Mouse (Mus musculus) ES-Bruce4 (cell line): ENCODE results near the gene Klhl24. TPM values are rescaled to one million over a fixed set of nuclear protein-coding genes. Genes with fewer than 3 reads are reported as not detected.
"Not testable (repeated sequence)": the region's sequence is repeated elsewhere in the genome, so short reads cannot be mapped to it uniquely, and the experiment has no call there.

Experiments
- H3K27ac ChIP-seq: 2 replicates; pipeline ENCODE4 v1.5.1; 2012; ENCODE audit warnings: low read length, inconsistent platforms; ENCODE audit not compliant: insufficient read depth
- H3K27me3 ChIP-seq: 2 replicates; pipeline ENCODE4 v1.6.1; 2012; ENCODE audit warnings: mild to moderate bottlenecking, low read length, inconsistent platforms; ENCODE audit not compliant: control insufficient read depth, poor library complexity, insufficient read depth, severe bottlenecking
- H3K36me3 ChIP-seq: 2 replicates; pipeline ENCODE4 v1.6.1; 2012; ENCODE audit warnings: inconsistent platforms, mild to moderate bottlenecking, low read length, moderate library complexity; ENCODE audit not compliant: control insufficient read depth, poor library complexity, insufficient read depth, severe bottlenecking
- H3K4me1 ChIP-seq: one replicate; pipeline ENCODE4 v1.8.1; 2011; ENCODE audit warnings: low read length; ENCODE audit not compliant: control insufficient read depth, insufficient read depth
- H3K4me3 ChIP-seq: 2 replicates; pipeline ENCODE4 v1.5.1; 2011; ENCODE audit warnings: low read depth, mild to moderate bottlenecking, low read length
- H3K9ac ChIP-seq: 2 replicates; pipeline ENCODE4 v1.6.1; 2012; ENCODE audit warnings: low read depth, mild to moderate bottlenecking, inconsistent platforms; ENCODE audit not compliant: poor library complexity, severe bottlenecking
- H3K9me3 ChIP-seq: replicated peaks from 2 replicates; pipeline ENCODE4 v1.6.1; 2012; ENCODE audit warnings: mild to moderate bottlenecking, low read length, inconsistent platforms; ENCODE audit not compliant: control insufficient read depth, poor library complexity, insufficient read depth, severe bottlenecking
- CTCF ChIP-seq: IDR thresholded peaks from one replicate; pipeline ENCODE4 v1.8.1; 2011; ENCODE audit warnings: low read depth, low read length
- EP300 ChIP-seq: IDR thresholded peaks from 2 replicates; pipeline ENCODE4 v1.6.1; 2011; ENCODE audit warnings: low read depth, low read length; ENCODE audit not compliant: insufficient read depth
- POLR2A ChIP-seq: IDR thresholded peaks from one replicate; pipeline ENCODE4 v1.8.1; 2011; ENCODE audit warnings: low read length; ENCODE audit not compliant: insufficient read depth
- polyA plus RNA-seq: library from polyadenylated mRNA; stranded (reverse); fragments of >200 nt; gene quantifications from 2 replicates; pipeline ENCODE4 v1.2.4, GENCODE M21; 2011; ENCODE audit warnings: low read depth; ENCODE audit not compliant: missing spikeins, insufficient read depth, insufficient read length

Klhl24 gene
- polyA plus RNA-seq, 1 experiment = 113 TPM

- peaks cover 9% of the 10 kb centered on the region for H3K9me3 ChIP-seq
- no peaks in the 10 kb centered on the region for H3K27me3 ChIP-seq
- H3K36me3 ChIP-seq = peaks cover 2% of the 10 kb centered on the region
- no peak overlapping the region for H3K4me3 ChIP-seq
- no peaks in the 10 kb centered on the region for H3K4me1 ChIP-seq
- H3K27ac ChIP-seq = no peak overlapping the region
- 0 out of 2 replicates have a peak overlapping the region, but pooled peaks have one; percentile 26 for H3K9ac ChIP-seq
- TF ChIP-seq POLR2A (no peak), EP300 (no peak), CTCF (no peak)
Observed at GRCm38 (mm10) chr16:20098375-20098727, 1.0 kb downstream of the Klhl24 start.

- Histone ChIP-seq H3K9me3 (peaks cover 16% of the 10 kb centered on the region), H3K27me3 (no peaks in the 10 kb centered on the region), H3K4me3 (no peak overlapping the region), H3K4me1 (no peaks in the 10 kb centered on the region), H3K36me3 (peaks cover 8% of the 10 kb centered on the region), H3K9ac (no peak overlapping the region), H3K27ac (no peak overlapping the region)
- peak; percentile 18 for TF ChIP-seq CTCF
- no peak for TF ChIP-seq EP300
Observed at GRCm38 (mm10) chr16:20098866-20099629, 1.7 kb downstream of the Klhl24 start.

GRCm38 (mm10) chr16:20106996-20107395, 9.7 kb downstream of the Klhl24 start:
- TF ChIP-seq EP300 (no peak), CTCF (no peak)
- H3K36me3 ChIP-seq = peaks cover 48% of the 10 kb centered on the region

GRCm38 (mm10) chr16:20108961-20109360, 11.6 kb downstream of the Klhl24 start:
- H3K27ac ChIP-seq = no peak overlapping the region
- H3K4me3 ChIP-seq = no peak overlapping the region
- no peak overlapping the region for H3K9ac ChIP-seq
- TF ChIP-seq EP300 = no peak
- peaks cover 47% of the 10 kb centered on the region for H3K36me3 ChIP-seq
- no peaks in the 10 kb centered on the region for H3K4me1 ChIP-seq
- peaks cover 15% of the 10 kb centered on the region for H3K9me3 ChIP-seq
- H3K27me3 ChIP-seq = no peaks in the 10 kb centered on the region

More at GRCm38 (mm10) chr16:20106996-20107395, 9.7 kb downstream of the Klhl24 start:
- peaks cover 30% of the 10 kb centered on the region for H3K9me3 ChIP-seq
- no peak overlapping the region for H3K9ac ChIP-seq
- H3K27ac ChIP-seq = no peak overlapping the region
- no peaks in the 10 kb centered on the region for H3K27me3 ChIP-seq
- no peaks in the 10 kb centered on the region for H3K4me1 ChIP-seq
- H3K4me3 ChIP-seq = no peak overlapping the region

GRCm38 (mm10) chr16:20112649-20113048, 15.3 kb downstream of the Klhl24 start:
- no peaks in the 10 kb centered on the region for H3K27me3 ChIP-seq
- no peak overlapping the region for H3K9ac ChIP-seq
- H3K4me1 ChIP-seq = no peaks in the 10 kb centered on the region
- H3K27ac ChIP-seq = no peak overlapping the region
- H3K4me3 ChIP-seq = no peak overlapping the region
- peaks cover 9% of the 10 kb centered on the region for H3K9me3 ChIP-seq
- peaks cover 55% of the 10 kb centered on the region for H3K36me3 ChIP-seq
- TF ChIP-seq EP300 = no peak
- TF ChIP-seq POLR2A = no peak
- TF ChIP-seq CTCF = no peak

GRCm38 (mm10) chr16:20116069-20116468, 18.7 kb downstream of the Klhl24 start:
- no peak overlapping the region for H3K4me3 ChIP-seq
- no peak for TF ChIP-seq EP300
- TF ChIP-seq CTCF = no peak
- TF ChIP-seq POLR2A = no peak
- no peaks in the 10 kb centered on the region for H3K4me1 ChIP-seq
- H3K9ac ChIP-seq = no peak overlapping the region
- H3K27me3 ChIP-seq = no peaks in the 10 kb centered on the region
- H3K9me3 ChIP-seq = no peaks in the 10 kb centered on the region
- H3K36me3 ChIP-seq = peaks cover 46% of the 10 kb centered on the region
- H3K27ac ChIP-seq = no peak overlapping the region

- H3K9ac ChIP-seq, H3K4me3 ChIP-seq, H3K27me3 ChIP-seq, H3K9me3 ChIP-seq, H3K27ac ChIP-seq, H3K4me1 ChIP-seq: not testable (repeated sequence)
- peaks cover 24% of the 10 kb centered on the region for H3K36me3 ChIP-seq
Observed at GRCm38 (mm10) chr16:20126319-20126883, 29.1 kb downstream of the Klhl24 start.
